Mouse (Mus musculus) neutrophil, adult 83 days (primary cell): ENCODE data around the gene Eif3a. TPM values are rescaled to one million over a fixed set of nuclear protein-coding genes. Genes with fewer than 3 reads are reported as not detected.

Source experiments
- total RNA-seq, 2 experiments: library from RNA; stranded (reverse); gene quantifications; one replicate each; pipeline ENCODE4 v1.2.4; 2023

Gene Eif3a
- total RNA-seq = 100 to 1,000 TPM in 1 of 2 experiments, 10 to 100 TPM in 1; 100.0 to 103 TPM

DNA sequence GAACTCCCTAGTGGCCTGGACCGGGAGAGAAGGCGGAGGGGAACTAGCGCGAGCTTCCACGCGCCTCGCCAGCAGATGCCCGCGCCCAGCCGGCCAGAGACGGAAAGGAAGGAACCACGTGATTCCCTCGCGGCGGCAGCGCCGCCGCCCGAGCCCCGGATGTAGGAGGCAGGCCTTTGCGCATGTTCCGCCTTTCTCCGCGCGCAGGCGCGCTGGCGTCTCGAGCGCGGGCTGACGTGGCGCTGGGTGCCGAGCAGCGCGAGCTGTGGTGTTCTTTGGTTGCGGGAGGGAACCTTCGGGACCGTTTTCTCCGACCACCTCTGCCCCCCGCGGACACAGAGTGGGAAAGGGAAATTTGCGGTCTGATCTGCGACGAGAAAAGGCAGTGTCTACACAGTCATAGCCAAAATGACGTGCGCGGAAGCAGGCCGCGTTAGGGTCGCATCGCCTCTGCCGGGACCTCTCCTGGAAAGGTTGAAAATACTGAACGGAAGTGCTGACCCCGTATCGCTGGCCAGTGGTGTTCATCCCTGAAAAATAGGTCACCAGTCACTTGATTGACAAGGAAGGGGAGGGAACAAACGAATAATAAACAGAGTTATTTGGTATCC is at the start of gene Eif3a:
Gene Eif3a, minus strand, starts transcription at position 108 of the 611 bp plus-strand sequence.

DNA sequence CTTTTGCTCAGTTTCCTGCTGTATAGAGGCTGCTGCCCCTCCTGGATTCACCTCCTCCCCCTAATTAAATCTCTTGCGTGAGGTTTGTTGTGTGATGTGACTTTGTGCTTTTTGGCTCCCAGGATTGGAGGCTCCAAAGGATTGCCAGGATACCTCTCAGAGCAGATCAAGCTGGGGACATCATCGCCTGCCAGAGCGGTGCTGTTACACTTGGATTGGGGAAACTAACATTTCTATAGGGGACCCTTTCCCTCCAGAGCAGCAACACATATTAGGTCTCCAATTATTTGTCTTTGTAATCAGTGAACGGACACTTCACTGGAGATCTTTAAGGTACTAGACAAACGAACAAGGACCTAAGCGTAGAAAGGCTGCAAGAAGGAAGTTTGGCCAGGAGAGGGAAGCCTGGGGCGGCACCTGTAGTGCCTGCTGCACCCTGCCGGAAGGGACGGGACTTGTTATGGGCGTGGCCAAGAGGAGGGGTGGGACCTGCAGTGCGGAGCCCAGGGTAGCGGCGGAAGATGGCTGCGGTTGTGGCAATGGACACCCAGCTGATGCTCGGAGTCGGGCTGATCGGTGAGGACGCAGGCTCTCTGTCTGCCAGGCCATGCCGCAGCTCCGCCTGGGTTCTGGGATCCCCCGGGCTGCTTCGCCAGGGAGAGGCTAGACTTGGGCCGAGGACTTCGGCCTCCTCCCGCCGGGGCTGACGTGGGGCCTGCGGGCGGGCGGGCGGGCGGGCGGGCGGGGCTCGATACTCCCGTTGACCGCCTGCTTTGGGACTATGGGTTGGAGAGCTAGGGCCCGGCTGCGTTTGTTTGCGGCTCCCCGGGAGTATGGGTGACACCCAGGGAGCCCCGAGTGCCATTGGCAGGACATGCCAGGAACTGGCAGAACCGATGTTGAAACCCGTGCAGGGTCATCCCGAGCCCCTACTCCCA is 20.9 kb upstream of the Eif3a start, which contains the start of gene Fam45a:
Gene Fam45a, plus strand, starts transcription at position 488 of the 938 bp plus-strand sequence.

DNA sequence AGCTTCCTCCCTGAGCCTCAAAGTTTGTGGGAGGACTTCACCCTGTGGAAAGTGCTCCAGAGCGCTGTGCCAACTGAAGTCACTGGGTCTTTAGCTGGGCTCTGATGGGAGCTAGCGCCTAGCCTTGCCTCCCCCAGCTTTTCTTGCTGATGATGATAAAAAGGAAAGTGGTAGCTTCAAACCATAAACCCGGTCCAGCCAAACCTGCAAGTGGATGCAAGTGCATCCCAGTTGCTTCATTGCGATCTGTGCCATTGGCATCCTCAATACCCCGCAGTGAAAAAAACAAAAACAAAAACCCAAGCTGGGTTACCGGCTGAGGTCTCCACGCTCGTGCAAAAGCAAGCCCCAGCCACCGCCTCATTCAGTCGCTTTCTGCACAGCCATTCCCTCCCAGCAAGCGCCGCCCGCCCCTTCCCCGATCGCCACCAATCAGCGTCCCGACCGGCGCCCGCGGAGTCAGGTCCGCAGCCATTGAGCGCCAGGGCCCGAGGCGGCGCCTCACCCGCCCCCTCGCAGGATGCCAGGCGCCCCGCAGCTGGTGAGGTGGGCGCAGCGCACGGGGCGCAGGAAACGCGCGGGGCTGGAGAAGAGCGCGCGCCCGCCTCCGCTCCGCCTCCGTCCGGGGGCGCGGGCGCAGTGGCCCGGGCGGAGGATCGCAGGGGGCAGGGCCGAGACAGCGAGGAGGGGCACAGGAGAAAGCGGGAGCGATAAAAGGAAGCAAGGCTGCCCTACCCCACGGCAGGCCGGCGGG is 34.8 kb downstream of the Eif3a start, which contains the start of gene Nanos1:
Gene Nanos1, plus strand, starts transcription at position 550 of the 754 bp plus-strand sequence.

Other genes starting within 250 kb of the Eif3a start
- 10 to 100 TPM; 32.3 to 37.5 TPM for gene Cacul1, start 209.6 kb downstream of the Eif3a start, total RNA-seq
- gene Nanos1, start 34.7 kb downstream of the Eif3a start, total RNA-seq = 1 to 10 TPM; 2.6 TPM
- 10 to 100 TPM; 18.4 to 26.8 TPM for gene Fam45a, start 20.9 kb upstream of the Eif3a start, total RNA-seq
- gene Sfxn4, start 70.8 kb upstream of the Eif3a start, total RNA-seq = under 1 TPM; 0.64 to 0.90 TPM
- 10 to 100 TPM; 39.0 to 50.1 TPM for gene Prdx3, start 83.9 kb upstream of the Eif3a start, total RNA-seq
- gene Grk5, start 99.1 kb upstream of the Eif3a start, total RNA-seq = 10 to 100 TPM; 30.2 to 39.9 TPM